Comparison of ENCODE assay signal across 8 mouse cellular contexts in the genomic region with DNA sequence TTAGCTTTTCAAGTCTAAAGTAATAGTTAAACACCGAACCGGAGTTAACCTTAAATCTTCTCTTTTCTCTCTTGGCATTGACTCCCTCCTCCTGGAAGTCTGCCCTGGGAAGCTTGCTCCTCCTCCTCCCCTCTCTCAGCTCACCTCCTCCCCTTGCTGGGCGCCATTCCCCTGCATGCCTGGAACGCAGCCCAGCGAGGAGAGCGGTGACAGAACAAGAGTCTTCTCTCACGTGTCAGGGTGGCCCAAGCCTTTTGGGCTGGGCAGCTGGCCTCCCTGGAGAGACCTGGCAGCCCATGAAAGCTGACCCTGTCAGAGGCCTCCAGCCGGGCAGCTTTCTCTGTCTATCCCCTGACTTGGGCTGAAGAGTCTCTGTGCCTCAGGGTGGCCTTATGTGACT.
DNase-seq lines count a peak whose midpoint lies in the region; ATAC-seq and TF ChIP-seq lines count a peak whose summit lies in the region.

No protein-coding gene starts in this region.

- no peak overlapping the region for H3K27ac ChIP-seq in neural tube, embryonic 11.5 days (ENCODE audit: low read depth, low read length)
- H3K27ac ChIP-seq in forebrain, embryonic 15.5 days (replicated peaks) = no peak overlapping the region
- H3K27ac ChIP-seq in heart, postnatal 0 days (ENCODE audit: low read depth) = peak overlapping the region; percentile 72
- H3K27ac ChIP-seq in left cerebral cortex, adult 2 months = peak overlapping the region; percentile 53
- no peak overlapping the region for H3K27ac ChIP-seq in neural tube, embryonic 12.5 days

- H3K9ac ChIP-seq in neural tube, embryonic 11.5 days (ENCODE audit: low read length) = 0 out of 2 replicates have a peak overlapping the region, but pooled peaks have one; percentile 10
- H3K9ac ChIP-seq in forebrain, embryonic 15.5 days (replicated peaks) = no peak overlapping the region
- H3K9ac ChIP-seq in heart, postnatal 0 days (replicated peaks; ENCODE audit: low read depth, low read length) = no peak overlapping the region
- no peak overlapping the region for H3K9ac ChIP-seq in neural tube, embryonic 12.5 days

- no peaks in the 10 kb centered on the region for H3K9me3 ChIP-seq in neural tube, embryonic 11.5 days (ENCODE audit: control insufficient read depth, low read length)
- H3K9me3 ChIP-seq in forebrain, embryonic 15.5 days = no peaks in the 10 kb centered on the region
- H3K9me3 ChIP-seq in heart, postnatal 0 days (replicated peaks; ENCODE audit: control insufficient read depth, low read length) = 0 out of 2 replicates have a peak, but pooled peaks cover 1% of the 10 kb centered on the region
- no peaks in the 10 kb centered on the region for H3K9me3 ChIP-seq in neural tube, embryonic 12.5 days

- ATAC-seq in neural tube, embryonic 11.5 days (ENCODE audit: insufficient read depth, low FRiP score, low TSS enrichment) = no peak
- ATAC-seq in forebrain, embryonic 15.5 days (replicated peaks) = peak; percentile 26; the same call in 1 of the 2 replicates
- peak; percentile 86 for ATAC-seq in heart, postnatal 0 days (ENCODE audit: insufficient read depth, low read depth)
- 0 out of 2 replicates have a peak, but pooled peaks have one; percentile 22 for ATAC-seq in neural tube, embryonic 12.5 days (ENCODE audit: low FRiP score, low read depth)
- ATAC-seq in inflammation-experienced regulatory T-cells, adult 6 months = no peak

- TF ChIP-seq CTCF in heart, postnatal 0 days (IDR thresholded peaks at IDR 0.05; ENCODE audit: low read depth) = no peak
- TF ChIP-seq CTCF in left cerebral cortex, adult 2 months (IDR thresholded peaks at IDR 0.05) = no peak

- no peak overlapping the region for H3K4me2 ChIP-seq in neural tube, embryonic 11.5 days (ENCODE audit: low read depth)
- H3K4me2 ChIP-seq in forebrain, embryonic 15.5 days (replicated peaks) = no peak overlapping the region
- no peak overlapping the region for H3K4me2 ChIP-seq in heart, postnatal 0 days (ENCODE audit: low read depth, low read length)
- no peak overlapping the region for H3K4me2 ChIP-seq in neural tube, embryonic 12.5 days (replicated peaks)

- no peak for TF ChIP-seq EP300 in heart, postnatal 0 days (IDR thresholded peaks at IDR 0.05; ENCODE audit: low read depth)

- H3K4me1 ChIP-seq in neural tube, embryonic 11.5 days (ENCODE audit: control insufficient read depth, insufficient read depth, low read length) = no peaks in the 10 kb centered on the region
- peaks cover 40% of the 10 kb centered on the region for H3K4me1 ChIP-seq in forebrain, embryonic 15.5 days
- H3K4me1 ChIP-seq in heart, postnatal 0 days (ENCODE audit: control insufficient read depth, insufficient read depth) = peaks cover 14% of the 10 kb centered on the region
- peaks cover 20% of the 10 kb centered on the region for H3K4me1 ChIP-seq in neural tube, embryonic 12.5 days

- no peaks in the 10 kb centered on the region for H3K27me3 ChIP-seq in neural tube, embryonic 11.5 days (ENCODE audit: control insufficient read depth, insufficient read depth, low read length)
- no peaks in the 10 kb centered on the region for H3K27me3 ChIP-seq in forebrain, embryonic 15.5 days
- no peaks in the 10 kb centered on the region for H3K27me3 ChIP-seq in heart, postnatal 0 days (ENCODE audit: control insufficient read depth, insufficient read depth, low read length)
- no peaks in the 10 kb centered on the region for H3K27me3 ChIP-seq in neural tube, embryonic 12.5 days (replicated peaks)

- H3K36me3 ChIP-seq in neural tube, embryonic 11.5 days (ENCODE audit: control insufficient read depth, insufficient read depth, low read length) = no peaks in the 10 kb centered on the region
- no peaks in the 10 kb centered on the region for H3K36me3 ChIP-seq in forebrain, embryonic 15.5 days
- no peaks in the 10 kb centered on the region for H3K36me3 ChIP-seq in heart, postnatal 0 days (replicated peaks; ENCODE audit: control insufficient read depth, insufficient read depth, low read length)
- H3K36me3 ChIP-seq in neural tube, embryonic 12.5 days = no peaks in the 10 kb centered on the region

- no peak overlapping the region for H3K4me3 ChIP-seq in neural tube, embryonic 11.5 days (ENCODE audit: low read depth, low read length)
- H3K4me3 ChIP-seq in forebrain, embryonic 15.5 days = no peak overlapping the region
- H3K4me3 ChIP-seq in heart, postnatal 0 days (ENCODE audit: low read depth, low read length) = no peak overlapping the region
- H3K4me3 ChIP-seq in left cerebral cortex, adult 2 months = no peak overlapping the region
- no peak overlapping the region for H3K4me3 ChIP-seq in neural tube, embryonic 12.5 days

- intact Hi-C loops in left cerebral cortex, adult 2 months (cut with DNase I) = no loop called here

- 23% methylated on average over 8 of the region's 8 CpGs for WGBS in neural tube, embryonic 11.5 days
- WGBS in forebrain, embryonic 15.5 days = 13% methylated on average over 8 of the region's 8 CpGs
- 6% methylated on average over 8 of the region's 8 CpGs for WGBS in heart, postnatal 0 days
- 26% methylated on average over 8 of the region's 8 CpGs for WGBS in neural tube, embryonic 12.5 days

- DNase-seq in neural tube, embryonic 11.5 days (ENCODE audit: low spot score) = no peak
- no peak for DNase-seq in neural tube, embryonic 10.5 days (ENCODE audit: extremely low spot score, low spot score)
- peak; percentile 82 for DNase-seq in heart, postnatal 0 days (ENCODE audit: low spot score)
- DNase-seq in left cerebral cortex, adult 2 months (ENCODE audit: extremely low spot score in 1 of 2, low spot score in 2 of 2) = peak; percentile 64 to 70
- no peak for DNase-seq in yolk sac, embryonic 10.5 days (ENCODE audit: low spot score)

Comparison
In these comparisons a context has a peak if more than half of its experiments do, and no peak if none do; other contexts are left out.
1. ATAC-seq: peak in forebrain, embryonic 15.5 days (single experiment), heart, postnatal 0 days (single experiment) and neural tube, embryonic 12.5 days (single experiment); none in neural tube, embryonic 11.5 days (single experiment) and inflammation-experienced regulatory T-cells, adult 6 months (single experiment).
2. DNase-seq: peak in heart, postnatal 0 days (single experiment) and left cerebral cortex, adult 2 months (2 of 2); none in neural tube, embryonic 11.5 days (single experiment), neural tube, embryonic 10.5 days (single experiment) and yolk sac, embryonic 10.5 days (single experiment).
3. H3K27ac ChIP-seq: peak in heart, postnatal 0 days (single experiment) and left cerebral cortex, adult 2 months (single experiment); none in neural tube, embryonic 11.5 days (single experiment), forebrain, embryonic 15.5 days (single experiment) and neural tube, embryonic 12.5 days (single experiment).